Mouse (Mus musculus) right cerebral cortex, postnatal 4 days (tissue): Measurements from ENCODE around the gene B9d2.

Experiments
- DNase-seq: peaks from one replicate; pipeline ENCODE4 v3.0.0-alpha.2; 2022

The B9d2 gene

GRCm38 (mm10) chr7:25674719-25675300 is 5.8 kb upstream of the B9d2 start, which contains the start of gene Tmem91:
Gene Tmem91, minus strand, starts transcription at chr7:25675166.
- DNase-seq = peak; percentile 37

- DNase-seq = no peak
Measured at GRCm38 (mm10) chr7:25675405-25675804, 5.2 kb upstream of the B9d2 start.

GRCm38 (mm10) chr7:25676085-25676781 is 4.3 kb upstream of the B9d2 start:
- DNase-seq = peak; percentile 97

- no peak for DNase-seq
Measured at GRCm38 (mm10) chr7:25677013-25677412, 3.6 kb upstream of the B9d2 start.

GRCm38 (mm10) chr7:25679971-25680370 is 609 bp upstream of the B9d2 start:
- no peak for DNase-seq

- DNase-seq = no peak
Measured at GRCm38 (mm10) chr7:25681341-25682231, 1.0 kb downstream of the B9d2 start.

GRCm38 (mm10) chr7:25683474-25684180 is 3.0 kb downstream of the B9d2 start:
- no peak for DNase-seq

- DNase-seq = no peak
Measured at GRCm38 (mm10) chr7:25684659-25685058, 4.1 kb downstream of the B9d2 start.

GRCm38 (mm10) chr7:25685926-25686470 is 5.4 kb downstream of the B9d2 start:
- no peak for DNase-seq

GRCm38 (mm10) chr7:25686680-25687531 is 6.3 kb downstream of the B9d2 start, which contains the start of gene Tgfb1:
Gene Tgfb1, plus strand, starts transcription at chr7:25687002.
- peak; percentile 46 for DNase-seq

- no peak for DNase-seq
Measured at GRCm38 (mm10) chr7:25687811-25688401, 7.3 kb downstream of the B9d2 start.

GRCm38 (mm10) chr7:25688810-25689586 is 8.4 kb downstream of the B9d2 start:
- no peak for DNase-seq

GRCm38 (mm10) chr7:25689603-25690021 is 9.0 kb downstream of the B9d2 start:
- DNase-seq = no peak

- DNase-seq = no peak
Measured at GRCm38 (mm10) chr7:25690051-25690450, 9.5 kb downstream of the B9d2 start.

- no peak for DNase-seq
Measured at GRCm38 (mm10) chr7:25694104-25694503, 13.5 kb downstream of the B9d2 start.

- no peak for DNase-seq
Measured at GRCm38 (mm10) chr7:25699851-25700250, 19.3 kb downstream of the B9d2 start.

GRCm38 (mm10) chr7:25700732-25701131 is 20.2 kb downstream of the B9d2 start:
- no peak for DNase-seq

- DNase-seq = no peak
Measured at GRCm38 (mm10) chr7:25702350-25702749, 21.8 kb downstream of the B9d2 start.

GRCm38 (mm10) chr7:25703793-25704494 is 23.4 kb downstream of the B9d2 start:
- DNase-seq = no peak
